Mouse (Mus musculus): ENCODE data around the gene Smurf2.

The Smurf2 gene

GRCm38 (mm10) chr11:106920551-106921379 lies at the start of gene Smurf2:
TSS of gene Smurf2 (minus strand) at chr11:106920715.
- in situ Hi-C loops (cut with MboI, MseI): no loop called here

- in situ Hi-C loops (cut with MboI, MseI): loop anchor here (10.0 kb wide), 2 partner anchors 55 to 125 kb away; no protein-coding TSS in a partner anchor
Measured at GRCm38 (mm10) chr11:106969798-106970197, 49.3 kb upstream of the Smurf2 start.

- in situ Hi-C loops (cut with MboI, MseI): no loop called here
Measured at GRCm38 (mm10) chr11:106967630-106968029, 47.1 kb upstream of the Smurf2 start.

- in situ Hi-C loops (cut with MboI, MseI): no loop called here
Measured at GRCm38 (mm10) chr11:106965881-106966280, 45.4 kb upstream of the Smurf2 start.

- in situ Hi-C loops (cut with MboI, MseI): no loop called here
Measured at GRCm38 (mm10) chr11:106962310-106962709, 41.8 kb upstream of the Smurf2 start.

GRCm38 (mm10) chr11:106961471-106962081 lies 41.1 kb upstream of the Smurf2 start:
- in situ Hi-C loops (cut with MboI, MseI): no loop called here

GRCm38 (mm10) chr11:106959121-106959520 lies 38.6 kb upstream of the Smurf2 start:
- in situ Hi-C loops (cut with MboI, MseI): no loop called here

- in situ Hi-C loops (cut with MboI, MseI): no loop called here
Measured at GRCm38 (mm10) chr11:106958407-106959071, 38.0 kb upstream of the Smurf2 start.

- in situ Hi-C loops (cut with MboI, MseI): no loop called here
Measured at GRCm38 (mm10) chr11:106957271-106957980, 36.9 kb upstream of the Smurf2 start.

GRCm38 (mm10) chr11:106954566-106954965 lies 34.1 kb upstream of the Smurf2 start:
- in situ Hi-C loops (cut with MboI, MseI): no loop called here

- in situ Hi-C loops (cut with MboI, MseI): no loop called here
Measured at GRCm38 (mm10) chr11:106954116-106954515, 33.6 kb upstream of the Smurf2 start.

GRCm38 (mm10) chr11:106937306-106937705 lies 16.8 kb upstream of the Smurf2 start:
- in situ Hi-C loops (cut with MboI, MseI): no loop called here

- in situ Hi-C loops (cut with MboI, MseI): loop anchor here (5.0 kb wide), 1 partner anchor 47 kb away; no protein-coding TSS in a partner anchor
Measured at GRCm38 (mm10) chr11:106930366-106930765, 9.9 kb upstream of the Smurf2 start.

GRCm38 (mm10) chr11:106928935-106929334 lies 8.4 kb upstream of the Smurf2 start:
- in situ Hi-C loops (cut with MboI, MseI): no loop called here

- in situ Hi-C loops (cut with MboI, MseI): no loop called here
Measured at GRCm38 (mm10) chr11:106927950-106928349, 7.4 kb upstream of the Smurf2 start.

- in situ Hi-C loops (cut with MboI, MseI): no loop called here
Measured at GRCm38 (mm10) chr11:106927226-106927625, 6.7 kb upstream of the Smurf2 start.

- in situ Hi-C loops (cut with MboI, MseI): no loop called here
Measured at GRCm38 (mm10) chr11:106926732-106927131, 6.2 kb upstream of the Smurf2 start.

GRCm38 (mm10) chr11:106919612-106920550 lies 634 bp downstream of the Smurf2 start:
- in situ Hi-C loops (cut with MboI, MseI): loop anchor here (10.0 kb wide), 3 partner anchors 55 to 1255 kb away; partner anchors contain the start of genes Smarcd2 and Tcam1

GRCm38 (mm10) chr11:106918901-106919300 lies 1.6 kb downstream of the Smurf2 start:
- in situ Hi-C loops (cut with MboI, MseI): loop anchor here (10.0 kb wide), 3 partner anchors 56 to 1256 kb away; partner anchors contain the start of genes Smarcd2 and Tcam1

GRCm38 (mm10) chr11:106911257-106911656 lies 9.3 kb downstream of the Smurf2 start:
- in situ Hi-C loops (cut with MboI, MseI): loop anchor here (5.0 to 10.0 kb wide), 4 partner anchors 64 to 1264 kb away; partner anchors contain the start of genes Smarcd2 and Tcam1
